Mouse (Mus musculus) heart, postnatal 0 days (tissue): ENCODE measurements around the gene Txnl4b.

ENCODE experiments used
- CTCF ChIP-seq: IDR thresholded peaks from 2 replicates; pipeline ENCODE4 v1.5.1; 2016; ENCODE audit warnings: antibody characterized with exemption, control low read depth, low read depth
- EP300 ChIP-seq: IDR thresholded peaks from 2 replicates; pipeline ENCODE4 v1.6.1; 2016; ENCODE audit warnings: antibody characterized with exemption, low read depth

- TF ChIP-seq EP300 (no peak), CTCF (no peak)
Measured at GRCm38 (mm10) chr8:109584293-109584692, 18.6 kb downstream of the Txnl4b start.
